Mouse (Mus musculus) stomach, embryonic 15.5 days (tissue): ENCODE measurements around the gene Polr3h. TPM values are rescaled to one million over a fixed set of nuclear protein-coding genes. Genes with fewer than 3 reads are reported as not detected.
A peak's percentile ranks its signal among the peaks of the same experiment; 100 is the strongest.

ENCODE experiments used
- ATAC-seq: fragments of 200-750 bp; cut with Nextera tagmentation; 2 replicates; pipeline ENCODE4 v1.8.0; 2017; ENCODE audit warnings: low read depth, moderate number of reproducible peaks, moderate TSS enrichment; ENCODE audit not compliant: insufficient read depth, low FRiP score
- H3K27ac ChIP-seq: fragments of 300-500 bp; sonication (generic); 2 replicates; pipeline ENCODE4 v1.5.1; 2015; ENCODE audit warnings: mild to moderate bottlenecking, inconsistent platforms
- H3K27me3 ChIP-seq: fragments of 300-500 bp; sonication (generic); replicated peaks from 2 replicates; pipeline ENCODE4 v1.6.1; 2015; ENCODE audit warnings: inconsistent platforms
- H3K36me3 ChIP-seq: fragments of 300-500 bp; sonication (generic); 2 replicates; pipeline ENCODE4 v1.6.1; 2015; ENCODE audit warnings: inconsistent platforms
- H3K4me1 ChIP-seq: fragments of 300-500 bp; sonication (generic); 2 replicates; pipeline ENCODE4 v1.6.1; 2015; ENCODE audit warnings: inconsistent platforms
- H3K4me2 ChIP-seq: fragments of 300-500 bp; sonication (generic); 2 replicates; pipeline ENCODE4 v1.6.1; 2015; ENCODE audit warnings: mild to moderate bottlenecking, inconsistent platforms
- H3K4me3 ChIP-seq: fragments of 300-500 bp; sonication (generic); replicated peaks from 2 replicates; pipeline ENCODE4 v1.5.1; 2015; ENCODE audit warnings: inconsistent platforms
- H3K9ac ChIP-seq: fragments of 300-500 bp; sonication (generic); 2 replicates; pipeline ENCODE4 v1.6.1; 2015; ENCODE audit warnings: inconsistent platforms
- H3K9me3 ChIP-seq: fragments of 300-500 bp; sonication (generic); 2 replicates; pipeline ENCODE4 v1.6.1; 2016; ENCODE audit warnings: inconsistent platforms
- WGBS: fragments of 180-500 bp; shearing (Covaris S2); methylation state at CpG from one replicate; pipeline ENCODE4 v1.1.7; 2015; 5-methylcytosine and 5-hydroxymethylcytosine counted together
- polyA plus RNA-seq: library from polyadenylated mRNA; unstranded; fragments of >200 nt; fragmentation: Nextera tagmentation; extraction: Ambion mirVana; gene quantifications from 2 replicates; pipeline ENCODE4 v1.2.1, GENCODE M21; 2015

Gene Polr3h
- polyA plus RNA-seq, 1 experiment from 2014 or later: 58.1 TPM

GRCm38 (mm10) chr15:81928277-81928676, 2.2 kb upstream of the Polr3h start:
- Histone ChIP-seq H3K36me3 (no peaks in the 10 kb centered on the region), H3K4me1 (peaks cover 26% of the 10 kb centered on the region), H3K4me2 (no peak overlapping the region), H3K9ac (no peak overlapping the region), H3K27ac (peak overlapping the region; percentile 49; the same call in 1 of the 2 replicates), H3K9me3 (no peaks in the 10 kb centered on the region), H3K27me3 (no peaks in the 10 kb centered on the region), H3K4me3 (no peak overlapping the region)
- WGBS: 52% methylated on average over 11 of the region's 11 CpGs
- no peak for ATAC-seq

GRCm38 (mm10) chr15:81927741-81928140, 1.7 kb upstream of the Polr3h start:
- H3K4me2 ChIP-seq: no peak overlapping the region
- no peaks in the 10 kb centered on the region for H3K36me3 ChIP-seq
- H3K9me3 ChIP-seq: no peaks in the 10 kb centered on the region
- no peak overlapping the region for H3K9ac ChIP-seq
- H3K27me3 ChIP-seq: no peaks in the 10 kb centered on the region
- H3K4me3 ChIP-seq: no peak overlapping the region
- peak overlapping the region; percentile 71; the same call in 1 of the 2 replicates for H3K27ac ChIP-seq
- H3K4me1 ChIP-seq: peaks cover 21% of the 10 kb centered on the region
- WGBS: 48% methylated on average over 4 of the region's 4 CpGs
- no peak for ATAC-seq

- WGBS: 32% methylated on average over 9 of the region's 9 CpGs
- no peaks in the 10 kb centered on the region for H3K9me3 ChIP-seq
- no peak for ATAC-seq
- peak overlapping the region; percentile 74; the same call in 1 of the 2 replicates for H3K4me3 ChIP-seq
- H3K27me3 ChIP-seq: no peaks in the 10 kb centered on the region
- peak overlapping the region; percentile 93; the same call in 1 of the 2 replicates for H3K4me2 ChIP-seq
- peaks cover 17% of the 10 kb centered on the region for H3K4me1 ChIP-seq
- H3K9ac ChIP-seq: no peak overlapping the region
- 0 out of 2 replicates have a peak overlapping the region, but pooled peaks have one; percentile 16 for H3K27ac ChIP-seq
- 0 out of 2 replicates have a peak, but pooled peaks cover 2% of the 10 kb centered on the region for H3K36me3 ChIP-seq
These were observed 394 bp upstream of the Polr3h start for GRCm38 (mm10) chr15:81926446-81926822.

GRCm38 (mm10) chr15:81924933-81925332, 1.1 kb downstream of the Polr3h start:
- H3K36me3 ChIP-seq: 0 out of 2 replicates have a peak, but pooled peaks cover 2% of the 10 kb centered on the region
- no peak overlapping the region for H3K27ac ChIP-seq
- WGBS: 82% methylated on average over 11 of the region's 11 CpGs
- no peak for ATAC-seq
- H3K4me1 ChIP-seq: peaks cover 17% of the 10 kb centered on the region
- no peaks in the 10 kb centered on the region for H3K9me3 ChIP-seq
- peak overlapping the region; percentile 93 for H3K4me2 ChIP-seq
- H3K9ac ChIP-seq: no peak overlapping the region
- no peaks in the 10 kb centered on the region for H3K27me3 ChIP-seq
- H3K4me3 ChIP-seq: peak overlapping the region; percentile 74

GRCm38 (mm10) chr15:81921255-81921654, 4.8 kb downstream of the Polr3h start:
- ATAC-seq: no peak
- 63% methylated on average over 5 of the region's 5 CpGs for WGBS
- Histone ChIP-seq H3K9me3 (no peaks in the 10 kb centered on the region), H3K4me2 (no peak overlapping the region), H3K4me3 (no peak overlapping the region), H3K9ac (no peak overlapping the region), H3K27ac (no peak overlapping the region), H3K4me1 (peaks cover 12% of the 10 kb centered on the region), H3K36me3 (0 out of 2 replicates have a peak, but pooled peaks cover 4% of the 10 kb centered on the region), H3K27me3 (no peaks in the 10 kb centered on the region)

- no peak for ATAC-seq
- Histone ChIP-seq H3K9ac (no peak overlapping the region), H3K4me2 (no peak overlapping the region), H3K4me3 (no peak overlapping the region), H3K36me3 (peaks cover 8% of the 10 kb centered on the region; the same call in 1 of the 2 replicates), H3K4me1 (peaks cover 12% of the 10 kb centered on the region), H3K27ac (no peak overlapping the region), H3K9me3 (no peaks in the 10 kb centered on the region), H3K27me3 (no peaks in the 10 kb centered on the region)
- 85% methylated on average over 10 of the region's 10 CpGs for WGBS
These were observed 5.4 kb downstream of the Polr3h start for GRCm38 (mm10) chr15:81920546-81921217.

- Histone ChIP-seq H3K4me3 (no peak overlapping the region), H3K27me3 (no peaks in the 10 kb centered on the region), H3K9ac (no peak overlapping the region), H3K36me3 (peaks cover 18% of the 10 kb centered on the region; the same call in 1 of the 2 replicates), H3K27ac (no peak overlapping the region), H3K4me1 (no peaks in the 10 kb centered on the region), H3K9me3 (no peaks in the 10 kb centered on the region), H3K4me2 (no peak overlapping the region)
- 79% methylated on average over 5 of the region's 5 CpGs for WGBS
- ATAC-seq: no peak
These were observed 7.0 kb downstream of the Polr3h start for GRCm38 (mm10) chr15:81919062-81919461.

GRCm38 (mm10) chr15:81917621-81918463, 8.2 kb downstream of the Polr3h start:
- no peak overlapping the region for H3K9ac ChIP-seq
- no peak overlapping the region for H3K27ac ChIP-seq
- H3K27me3 ChIP-seq: no peaks in the 10 kb centered on the region
- H3K4me2 ChIP-seq: no peak overlapping the region
- no peak overlapping the region for H3K4me3 ChIP-seq
- WGBS: 59% methylated on average over 6 of the region's 6 CpGs
- ATAC-seq: no peak
- peaks cover 30% of the 10 kb centered on the region; the same call in 1 of the 2 replicates for H3K36me3 ChIP-seq
- no peaks in the 10 kb centered on the region for H3K9me3 ChIP-seq
- no peaks in the 10 kb centered on the region for H3K4me1 ChIP-seq

- Histone ChIP-seq H3K27ac (no peak overlapping the region), H3K9me3 (no peaks in the 10 kb centered on the region), H3K27me3 (no peaks in the 10 kb centered on the region), H3K36me3 (peaks cover 35% of the 10 kb centered on the region), H3K4me1 (0 out of 2 replicates have a peak, but pooled peaks cover 3% of the 10 kb centered on the region), H3K4me3 (no peak overlapping the region), H3K9ac (no peak overlapping the region), H3K4me2 (no peak overlapping the region)
- no peak for ATAC-seq
- WGBS: 88% methylated on average over 12 of the region's 12 CpGs
These were observed 8.8 kb downstream of the Polr3h start for GRCm38 (mm10) chr15:81917201-81917600.

- H3K27me3 ChIP-seq: no peaks in the 10 kb centered on the region
- no peak overlapping the region for H3K4me2 ChIP-seq
- no peak overlapping the region for H3K4me3 ChIP-seq
- no peak for ATAC-seq
- 67% methylated on average over 5 of the region's 5 CpGs for WGBS
- 0 out of 2 replicates have a peak, but pooled peaks cover 3% of the 10 kb centered on the region for H3K4me1 ChIP-seq
- peaks cover 43% of the 10 kb centered on the region for H3K36me3 ChIP-seq
- H3K9me3 ChIP-seq: no peaks in the 10 kb centered on the region
- H3K9ac ChIP-seq: no peak overlapping the region
- H3K27ac ChIP-seq: no peak overlapping the region
These were observed 10.4 kb downstream of the Polr3h start for GRCm38 (mm10) chr15:81915663-81916062.

GRCm38 (mm10) chr15:81914668-81915067, 11.4 kb downstream of the Polr3h start:
- no peaks in the 10 kb centered on the region for H3K9me3 ChIP-seq
- H3K4me2 ChIP-seq: no peak overlapping the region
- peaks cover 51% of the 10 kb centered on the region for H3K36me3 ChIP-seq
- H3K27ac ChIP-seq: no peak overlapping the region
- no peaks in the 10 kb centered on the region for H3K27me3 ChIP-seq
- no peak overlapping the region for H3K9ac ChIP-seq
- no peak for ATAC-seq
- H3K4me3 ChIP-seq: no peak overlapping the region
- WGBS: 81% methylated on average over 5 of the region's 5 CpGs
- 0 out of 2 replicates have a peak, but pooled peaks cover 3% of the 10 kb centered on the region for H3K4me1 ChIP-seq

- Histone ChIP-seq H3K36me3 (peaks cover 63% of the 10 kb centered on the region), H3K9ac (no peak overlapping the region), H3K9me3 (no peaks in the 10 kb centered on the region), H3K27me3 (no peaks in the 10 kb centered on the region), H3K4me1 (0 out of 2 replicates have a peak, but pooled peaks cover 3% of the 10 kb centered on the region), H3K27ac (no peak overlapping the region), H3K4me3 (no peak overlapping the region), H3K4me2 (no peak overlapping the region)
- 54% methylated on average over 2 of the region's 2 CpGs for WGBS
- ATAC-seq: no peak
These were observed 13.5 kb downstream of the Polr3h start for GRCm38 (mm10) chr15:81912498-81912897.
